Mouse (Mus musculus) bone marrow, adult 2 months (tissue): ENCODE data around the gene Dsn1.

ENCODE experiments used
- CTCF ChIP-seq: fragments of 200-500 bp; IDR thresholded peaks from 2 replicates; pipeline ENCODE4 v1.5.1; 2011; ENCODE audit warnings: low read length, control low read depth; ENCODE audit not compliant: control insufficient read depth, insufficient read depth
- POLR2A ChIP-seq: fragments of 200-500 bp; IDR thresholded peaks from 2 replicates; pipeline ENCODE4 v1.6.1; 2011; ENCODE audit warnings: low read depth, mild to moderate bottlenecking, control low read depth, low read length, borderline replicate concordance; ENCODE audit not compliant: control insufficient read depth

- no peak for TF ChIP-seq POLR2A
- TF ChIP-seq CTCF = no peak
Observed at GRCm38 (mm10) chr2:157048395-157049181, 41.6 kb upstream of the Dsn1 start.
